Mouse (Mus musculus): ENCODE data around the gene Tln1. TPM values are rescaled to one million over a fixed set of nuclear protein-coding genes. Genes with fewer than 3 reads are reported as not detected.

Tln1 gene
- polyA plus RNA-seq, 1 experiment from 2014 or later = 90.9 TPM

- no peaks in the 10 kb centered on the region for H3K27me3 ChIP-seq (ENCODE audit: control insufficient read depth, insufficient read depth, low read length)
- H3K4me3 ChIP-seq (ENCODE audit: control insufficient read depth in 1 of 2, insufficient read depth in 1 of 2, low read depth in 1 of 2, low read length in 2 of 2) = no peak overlapping the region
- ATAC-seq (ENCODE audit: insufficient number of reproducible peaks, insufficient read depth, low FRiP score, low read depth) = no peak
- no peak overlapping the region for H3K27ac ChIP-seq (replicated peaks in 1 of 2; ENCODE audit: control insufficient read depth in 1 of 2, insufficient read depth in 1 of 2, low read depth in 2 of 2, low read length in 2 of 2)
- H3K9me3 ChIP-seq (ENCODE audit: control insufficient read depth, low read length) = no peaks in the 10 kb centered on the region
- no peak overlapping the region for H3K4me2 ChIP-seq (ENCODE audit: low read length)
- WGBS = 30% methylated on average over 6 of the region's 6 CpGs
- H3K36me3 ChIP-seq (ENCODE audit: control insufficient read depth, insufficient read depth, low read length) = peaks cover 25% of the 10 kb centered on the region
- no peak overlapping the region for H3K9ac ChIP-seq (ENCODE audit: low read length)
- H3K4me1 ChIP-seq (ENCODE audit: control insufficient read depth in 2 of 2, insufficient read depth in 2 of 2, low read length in 2 of 2) = peaks cover 22 to 52% of the 10 kb centered on the region in 2 experiments
These were observed 65.9 kb downstream of the Tln1 start for GRCm38 (mm10) chr4:43496587-43496986.

DNA sequence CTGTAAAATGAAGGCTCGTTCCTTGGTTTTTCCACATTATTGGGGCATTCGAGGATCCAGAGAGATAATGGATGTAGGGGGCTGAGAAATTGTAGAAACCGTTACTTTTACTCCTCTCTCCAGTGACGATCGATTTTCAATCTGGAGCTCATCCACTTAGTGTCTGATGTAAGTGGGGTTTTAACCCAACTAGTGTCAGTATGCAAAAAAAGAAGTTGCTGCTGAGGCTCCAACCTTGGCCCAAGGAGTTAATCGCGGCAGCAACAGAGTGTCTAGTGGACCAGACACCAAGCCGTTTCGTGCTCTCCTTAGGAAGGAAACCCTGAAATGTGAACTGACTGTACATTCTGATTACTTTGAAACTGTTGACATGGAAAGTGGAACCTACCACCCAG is 68.6 kb downstream of the Tln1 start:
- peak overlapping the region; percentile 92 for H3K9ac ChIP-seq (ENCODE audit: low read length)
- no peaks in the 10 kb centered on the region for H3K27me3 ChIP-seq (ENCODE audit: control insufficient read depth, insufficient read depth, low read length)
- WGBS = 1% methylated on average over 9 of the region's 9 CpGs
- H3K4me3 ChIP-seq (ENCODE audit: control insufficient read depth in 1 of 2, insufficient read depth in 1 of 2, low read depth in 1 of 2, low read length in 2 of 2) = peak overlapping the region; percentile 78 to 81
- ATAC-seq (ENCODE audit: insufficient number of reproducible peaks, insufficient read depth, low FRiP score, low read depth) = no peak
- peak overlapping the region; percentile 79 to 90 for H3K27ac ChIP-seq (replicated peaks in 1 of 2; ENCODE audit: control insufficient read depth in 1 of 2, insufficient read depth in 1 of 2, low read depth in 2 of 2, low read length in 2 of 2)
- peak overlapping the region; percentile 85 for H3K4me2 ChIP-seq (ENCODE audit: low read length)
- no peaks in the 10 kb centered on the region for H3K9me3 ChIP-seq (ENCODE audit: control insufficient read depth, low read length)
- H3K4me1 ChIP-seq (ENCODE audit: control insufficient read depth in 2 of 2, insufficient read depth in 2 of 2, low read length in 2 of 2) = peaks cover 18 to 43% of the 10 kb centered on the region in 2 experiments
- peaks cover 25% of the 10 kb centered on the region for H3K36me3 ChIP-seq (ENCODE audit: control insufficient read depth, insufficient read depth, low read length)

DNA sequence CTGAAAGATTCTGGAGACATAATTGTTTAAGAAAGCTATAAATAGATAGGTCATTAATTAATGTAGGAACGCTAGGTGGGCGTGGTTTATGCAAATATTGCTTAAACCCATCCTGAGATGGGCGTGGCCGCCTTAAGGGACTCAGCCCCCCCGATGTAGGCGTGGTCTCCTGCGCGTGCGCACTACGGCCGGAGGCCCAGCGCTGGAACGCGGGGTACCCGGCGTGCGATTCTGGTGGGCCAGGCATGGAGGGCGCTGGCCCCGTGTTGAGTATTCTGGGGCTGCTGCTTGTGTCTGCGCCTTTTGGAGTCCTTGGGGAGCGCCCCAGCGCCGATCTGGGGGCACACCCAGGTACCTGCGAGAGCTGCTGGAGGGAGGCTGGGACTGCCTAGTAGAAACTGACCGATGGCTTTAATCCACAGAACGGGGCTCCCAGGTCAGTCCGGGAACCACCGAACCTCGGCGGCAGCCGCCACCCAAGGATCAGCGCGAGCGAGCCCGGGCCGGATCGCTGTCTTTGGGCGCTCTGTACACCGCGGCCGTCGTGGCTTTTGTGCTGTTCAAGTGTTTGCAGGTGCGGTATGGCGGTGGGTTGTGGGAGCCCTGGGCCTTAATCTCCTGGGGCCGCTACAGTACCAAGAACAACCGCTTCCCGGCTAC is 69.2 kb downstream of the Tln1 start:
- Histone ChIP-seq H3K4me1 (ENCODE audit: control insufficient read depth in 2 of 2, insufficient read depth in 2 of 2, low read length in 2 of 2) (peaks cover 16 to 37% of the 10 kb centered on the region in 2 experiments), H3K27ac (replicated peaks in 1 of 2; ENCODE audit: control insufficient read depth in 1 of 2, insufficient read depth in 1 of 2, low read depth in 2 of 2, low read length in 2 of 2) (peak overlapping the region; percentile 79 to 90), H3K27me3 (ENCODE audit: control insufficient read depth, insufficient read depth, low read length) (no peaks in the 10 kb centered on the region), H3K9me3 (ENCODE audit: control insufficient read depth, low read length) (no peaks in the 10 kb centered on the region), H3K36me3 (ENCODE audit: control insufficient read depth, insufficient read depth, low read length) (peaks cover 25% of the 10 kb centered on the region), H3K4me2 (ENCODE audit: low read length) (peak overlapping the region; percentile 85), H3K9ac (ENCODE audit: low read length) (peak overlapping the region; percentile 92), H3K4me3 (ENCODE audit: control insufficient read depth in 1 of 2, insufficient read depth in 1 of 2, low read depth in 1 of 2, low read length in 2 of 2) (peak overlapping the region; percentile 78 to 81)
- WGBS = under 1% methylated on average over 47 of the region's 47 CpGs
- peak; percentile 87 for ATAC-seq (ENCODE audit: insufficient number of reproducible peaks, insufficient read depth, low FRiP score, low read depth)

DNA sequence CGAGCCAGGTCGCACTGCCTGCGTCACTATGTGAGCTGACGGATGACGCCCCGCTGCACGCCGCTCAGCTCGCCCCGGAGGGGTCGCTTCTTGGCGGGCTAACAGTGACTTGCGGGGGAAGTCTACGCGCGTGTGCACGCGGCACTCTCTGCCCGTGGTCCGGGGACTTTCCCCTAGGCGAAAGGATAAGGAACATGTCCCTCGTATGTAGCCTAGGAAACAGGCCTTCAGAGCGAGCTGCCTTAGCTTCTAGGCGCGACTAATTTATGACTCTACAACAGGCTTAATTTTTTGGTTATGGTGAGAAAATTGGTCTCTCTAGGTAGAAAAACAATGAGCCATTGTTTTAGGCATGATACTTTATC is 69.7 kb downstream of the Tln1 start, which contains the start of gene Ccdc107:
Gene Ccdc107, plus strand, starts transcription at position 80 of the 365 bp plus-strand sequence.
- peaks cover 13 to 32% of the 10 kb centered on the region in 2 experiments for H3K4me1 ChIP-seq (ENCODE audit: control insufficient read depth in 2 of 2, insufficient read depth in 2 of 2, low read length in 2 of 2)
- peak within 1 kb of the TSS; percentile 78 to 81 for H3K4me3 ChIP-seq (ENCODE audit: control insufficient read depth in 1 of 2, insufficient read depth in 1 of 2, low read depth in 1 of 2, low read length in 2 of 2)
- peak within 1 kb of the TSS; percentile 92 for H3K9ac ChIP-seq (ENCODE audit: low read length)
- peak within 1 kb of the TSS; percentile 85 for H3K4me2 ChIP-seq (ENCODE audit: low read length)
- H3K27me3 ChIP-seq (ENCODE audit: control insufficient read depth, insufficient read depth, low read length) = no peaks in the 10 kb centered on the region
- whole genome bisulfite sequencing = under 1% methylated on average over 25 of the region's 25 CpGs
- H3K27ac ChIP-seq (replicated peaks in 1 of 2; ENCODE audit: control insufficient read depth in 1 of 2, insufficient read depth in 1 of 2, low read depth in 2 of 2, low read length in 2 of 2) = peak within 1 kb of the TSS; percentile 79 to 90
- peaks cover 25% of the 10 kb centered on the region for H3K36me3 ChIP-seq (ENCODE audit: control insufficient read depth, insufficient read depth, low read length)
- peak; percentile 94 for ATAC-seq (ENCODE audit: insufficient number of reproducible peaks, insufficient read depth, low FRiP score, low read depth)
- no peaks in the 10 kb centered on the region for H3K9me3 ChIP-seq (ENCODE audit: control insufficient read depth, low read length)

DNA sequence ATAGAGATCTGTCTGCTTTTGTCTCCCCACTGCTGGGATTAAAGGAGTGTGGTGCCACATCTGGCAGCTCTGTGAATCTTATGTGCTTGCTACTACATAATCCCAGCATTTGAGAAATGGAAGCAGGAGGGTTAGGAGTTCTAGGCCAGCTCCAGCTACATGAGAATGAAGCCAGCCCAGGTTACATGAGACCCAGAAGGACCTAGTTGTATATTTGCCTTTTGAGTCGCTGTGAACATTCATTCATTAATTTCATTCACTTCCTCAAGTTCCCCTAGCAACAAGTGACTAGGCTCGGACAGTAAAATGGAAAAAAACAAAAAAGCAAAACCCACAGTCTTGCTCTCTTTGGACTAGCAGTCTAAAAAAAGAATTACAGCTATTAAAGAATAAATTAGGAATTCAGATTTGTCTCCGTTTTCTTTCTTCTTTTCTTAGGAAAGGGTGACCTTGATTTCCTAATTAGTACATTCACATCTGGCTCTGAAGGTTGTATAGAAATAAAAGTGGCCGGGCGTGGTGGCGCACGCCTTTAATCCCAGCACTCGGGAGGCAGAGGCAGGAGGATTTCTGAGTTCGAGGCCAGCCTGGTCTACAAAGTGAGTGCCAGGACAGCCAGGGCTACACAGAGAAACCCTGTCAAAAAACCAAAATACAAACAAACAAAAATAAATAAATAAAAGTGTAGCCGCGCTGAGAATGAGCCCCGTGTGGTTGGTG is 70.2 kb downstream of the Tln1 start:
- Histone ChIP-seq H3K27ac (replicated peaks in 1 of 2; ENCODE audit: control insufficient read depth in 1 of 2, insufficient read depth in 1 of 2, low read depth in 2 of 2, low read length in 2 of 2) (peak overlapping the region; percentile 51 to 90; a peak in 3 of 4 replicates), H3K4me1 (ENCODE audit: control insufficient read depth in 2 of 2, insufficient read depth in 2 of 2, low read length in 2 of 2) (peaks cover 8 to 27% of the 10 kb centered on the region in 2 experiments), H3K27me3 (ENCODE audit: control insufficient read depth, insufficient read depth, low read length) (no peaks in the 10 kb centered on the region), H3K4me3 (ENCODE audit: control insufficient read depth in 1 of 2, insufficient read depth in 1 of 2, low read depth in 1 of 2, low read length in 2 of 2) (peak overlapping the region; percentile 7 to 78; a peak in 3 of 4 replicates), H3K36me3 (ENCODE audit: control insufficient read depth, insufficient read depth, low read length) (peaks cover 20% of the 10 kb centered on the region), H3K9me3 (ENCODE audit: control insufficient read depth, low read length) (no peaks in the 10 kb centered on the region), H3K4me2 (ENCODE audit: low read length) (peak overlapping the region; percentile 85), H3K9ac (ENCODE audit: low read length) (no peak overlapping the region)
- ATAC-seq (ENCODE audit: insufficient number of reproducible peaks, insufficient read depth, low FRiP score, low read depth) = no peak
- 48% methylated on average over 12 of the region's 12 CpGs for WGBS

- Histone ChIP-seq H3K27me3 (ENCODE audit: control insufficient read depth, insufficient read depth, low read length) (no peaks in the 10 kb centered on the region), H3K4me3 (ENCODE audit: control insufficient read depth in 1 of 2, insufficient read depth in 1 of 2, low read depth in 1 of 2, low read length in 2 of 2) (no peak overlapping the region), H3K9ac (ENCODE audit: low read length) (no peak overlapping the region), H3K36me3 (ENCODE audit: control insufficient read depth, insufficient read depth, low read length) (peaks cover 5% of the 10 kb centered on the region), H3K9me3 (ENCODE audit: control insufficient read depth, low read length) (no peaks in the 10 kb centered on the region), H3K4me2 (ENCODE audit: low read length) (no peak overlapping the region), H3K27ac (replicated peaks in 1 of 2; ENCODE audit: control insufficient read depth in 1 of 2, insufficient read depth in 1 of 2, low read depth in 2 of 2, low read length in 2 of 2) (no peak overlapping the region), H3K4me1 (ENCODE audit: control insufficient read depth in 2 of 2, insufficient read depth in 2 of 2, low read length in 2 of 2) (peaks cover 5 to 18% of the 10 kb centered on the region in 2 experiments)
- 70% methylated on average over 5 of the region's 5 CpGs for WGBS
- ATAC-seq (ENCODE audit: insufficient number of reproducible peaks, insufficient read depth, low FRiP score, low read depth) = no peak
These were observed 71.7 kb downstream of the Tln1 start for GRCm38 (mm10) chr4:43490801-43491200.

- 89% methylated on average over 3 of the region's 3 CpGs for WGBS
- Histone ChIP-seq H3K4me3 (ENCODE audit: control insufficient read depth in 1 of 2, insufficient read depth in 1 of 2, low read depth in 1 of 2, low read length in 2 of 2) (no peak overlapping the region), H3K27ac (replicated peaks in 1 of 2; ENCODE audit: control insufficient read depth in 1 of 2, insufficient read depth in 1 of 2, low read depth in 2 of 2, low read length in 2 of 2) (no peak overlapping the region), H3K27me3 (ENCODE audit: control insufficient read depth, insufficient read depth, low read length) (no peaks in the 10 kb centered on the region), H3K4me2 (ENCODE audit: low read length) (no peak overlapping the region), H3K9ac (ENCODE audit: low read length) (no peak overlapping the region), H3K36me3 (ENCODE audit: control insufficient read depth, insufficient read depth, low read length) (no peaks in the 10 kb centered on the region), H3K4me1 (ENCODE audit: control insufficient read depth in 2 of 2, insufficient read depth in 2 of 2, low read length in 2 of 2) (peaks cover 0 to 8% of the 10 kb centered on the region in 2 experiments; a peak in 2 of 4 replicates), H3K9me3 (ENCODE audit: control insufficient read depth, low read length) (no peaks in the 10 kb centered on the region)
- no peak for ATAC-seq (ENCODE audit: insufficient number of reproducible peaks, insufficient read depth, low FRiP score, low read depth)
These were observed 72.9 kb downstream of the Tln1 start for GRCm38 (mm10) chr4:43489611-43490010.

Data from heart, embryonic 14.5 days (tissue).